Mouse (Mus musculus) lung, embryonic 14.5 days (tissue): ENCODE measurements around the gene Avp. TPM values are rescaled to one million over a fixed set of nuclear protein-coding genes. Genes with fewer than 3 reads are reported as not detected.
A peak's percentile ranks its signal among the peaks of the same experiment; 100 is the strongest.

Experiments
- ATAC-seq: fragments of 200-750 bp; cut with Nextera tagmentation; 2 replicates; pipeline ENCODE4 v1.8.0; 2017; ENCODE audit warnings: mild to moderate bottlenecking, moderate TSS enrichment, moderate library complexity; ENCODE audit not compliant: insufficient read depth
- DNase-seq: peaks from one replicate; pipeline ENCODE4 v3.0.0-alpha.2; 2015
- H3K27ac ChIP-seq: fragments of 300-500 bp; sonication (generic); 2 replicates; pipeline ENCODE4 v1.5.1; 2014; ENCODE audit warnings: low read depth, mild to moderate bottlenecking, moderate library complexity
- H3K27me3 ChIP-seq: fragments of 300-500 bp; sonication (generic); 2 replicates; pipeline ENCODE4 v1.6.1; 2014; ENCODE audit warnings: low read length, control low read depth; ENCODE audit not compliant: insufficient read depth
- H3K36me3 ChIP-seq: fragments of 300-500 bp; sonication (generic); 2 replicates; pipeline ENCODE4 v1.6.1; 2014; ENCODE audit warnings: control low read depth; ENCODE audit not compliant: insufficient read depth
- H3K4me1 ChIP-seq: fragments of 300-500 bp; sonication (generic); 2 replicates; pipeline ENCODE4 v1.6.1; 2014; ENCODE audit warnings: antibody characterized with exemption, control low read depth; ENCODE audit not compliant: insufficient read depth
- H3K4me2 ChIP-seq: fragments of 300-500 bp; sonication (generic); 2 replicates; pipeline ENCODE4 v1.6.1; 2014; ENCODE audit warnings: mild to moderate bottlenecking
- H3K4me3 ChIP-seq: fragments of 300-500 bp; sonication (generic); 2 replicates; pipeline ENCODE4 v1.5.1; 2014; ENCODE audit warnings: low read depth, low read length
- H3K9ac ChIP-seq: fragments of 300-500 bp; sonication (generic); 2 replicates; pipeline ENCODE4 v1.6.1; 2014
- H3K9me3 ChIP-seq: fragments of 300-500 bp; sonication (generic); 2 replicates; pipeline ENCODE4 v1.6.1; 2016; ENCODE audit warnings: low read depth, low read length, control low read depth
- CTCF ChIP-seq: IDR thresholded peaks from 2 replicates; pipeline ENCODE4 v1.5.1; 2016; ENCODE audit warnings: antibody characterized with exemption, low read depth
- WGBS: fragments of 180-500 bp; shearing (Covaris S2); extraction: QIAGEN DNeasy Blood & Tissue Kit; methylation state at CpG from one replicate; pipeline ENCODE4 v1.1.7; 2014; 5-methylcytosine and 5-hydroxymethylcytosine counted together
- polyA plus RNA-seq: library from polyadenylated mRNA; unstranded; fragments of >200 nt; fragmentation: Nextera tagmentation; extraction: Ambion mirVana; gene quantifications from 2 replicates; pipeline ENCODE4 v1.2.1, GENCODE M21; 2014

Gene Avp
- polyA plus RNA-seq, 1 experiment from 2014 or later = not detected

DNA sequence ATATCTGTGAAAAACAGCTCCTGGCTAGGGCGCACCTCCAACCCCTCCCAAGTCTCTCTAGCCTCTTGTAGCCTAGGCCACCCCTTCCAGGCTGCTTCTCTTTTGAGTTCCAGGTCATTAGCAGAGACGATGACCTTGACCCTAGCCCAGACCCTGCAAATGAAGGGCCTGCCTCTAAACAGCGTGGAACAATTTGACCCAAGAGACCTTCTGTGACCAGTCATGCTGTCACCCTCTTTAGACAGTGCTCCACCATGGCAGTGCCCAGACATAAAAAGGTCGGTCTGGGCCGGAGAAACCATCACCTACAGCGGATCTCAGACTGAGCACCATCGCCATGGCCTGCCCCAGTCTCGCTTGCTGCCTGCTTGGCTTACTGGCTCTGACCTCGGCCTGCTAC lies 6.5 kb downstream of the Avp start, which contains the start of gene Oxt:
Gene Oxt, plus strand, starts transcription at position 301 of the 400 bp plus-strand sequence.
- H3K9ac ChIP-seq = no peak within 1 kb of the TSS
- H3K4me2 ChIP-seq = peak within 1 kb of the TSS; percentile 55
- H3K36me3 ChIP-seq = no peaks in the 10 kb centered on the region
- H3K4me3 ChIP-seq = peak within 1 kb of the TSS; percentile 25
- peaks cover 61% of the 10 kb centered on the region for H3K27me3 ChIP-seq
- no peak for ATAC-seq
- DNase-seq = no peak
- no peaks in the 10 kb centered on the region for H3K4me1 ChIP-seq
- WGBS = 52% methylated on average over 9 of the region's 9 CpGs
- TF ChIP-seq CTCF = no peak
- H3K27ac ChIP-seq = no peak within 1 kb of the TSS
- H3K9me3 ChIP-seq = no peaks in the 10 kb centered on the region

DNA sequence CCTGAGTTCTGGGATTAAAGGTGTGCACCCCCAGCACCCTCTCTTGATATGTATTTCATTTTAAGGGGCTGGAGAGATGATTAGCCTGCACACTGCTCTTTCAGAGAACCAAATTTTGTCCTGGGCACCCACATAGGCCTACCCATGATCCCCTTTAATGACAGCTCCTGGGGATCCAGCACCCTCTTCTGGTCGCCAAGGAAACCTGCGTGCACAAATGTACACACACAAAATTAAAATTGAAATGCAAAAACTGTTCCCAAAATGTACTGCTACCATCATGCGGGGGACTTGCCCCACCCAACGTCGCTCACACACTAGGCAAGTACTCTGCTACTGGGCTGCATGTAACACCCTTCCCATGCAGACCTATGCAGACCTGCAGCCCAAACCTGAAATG lies 7.4 kb downstream of the Avp start:
- H3K27ac ChIP-seq = no peak overlapping the region
- WGBS = 81% methylated on average over 5 of the region's 5 CpGs
- H3K9ac ChIP-seq = no peak overlapping the region
- ATAC-seq (no peak), DNase-seq (no peak)
- no peaks in the 10 kb centered on the region for H3K9me3 ChIP-seq
- H3K4me3 ChIP-seq = no peak overlapping the region
- H3K36me3 ChIP-seq = no peaks in the 10 kb centered on the region
- peak; percentile 16; the same call in 1 of the 2 replicates for TF ChIP-seq CTCF
- H3K27me3 ChIP-seq = peaks cover 52% of the 10 kb centered on the region
- no peak overlapping the region for H3K4me2 ChIP-seq
- H3K4me1 ChIP-seq = no peaks in the 10 kb centered on the region

DNA sequence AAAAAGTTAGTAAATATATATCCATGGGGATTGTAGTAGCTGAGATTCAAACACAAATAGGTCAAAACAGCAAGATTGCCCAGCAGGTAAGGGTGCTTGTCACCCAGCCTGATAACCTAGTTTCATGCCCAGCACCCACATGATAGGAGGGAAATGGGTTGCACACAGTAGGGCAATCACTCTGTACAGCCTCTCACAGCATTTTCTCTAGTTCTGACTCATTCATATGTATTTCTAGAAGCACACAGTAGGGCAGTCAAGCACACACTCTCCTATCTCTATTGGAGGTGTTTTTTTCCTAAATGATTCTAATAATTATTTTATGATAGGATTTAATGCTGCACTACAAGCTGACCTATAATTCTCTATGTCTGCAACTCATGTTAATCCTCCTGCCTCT lies 12.4 kb downstream of the Avp start:
- DNase-seq (no peak), ATAC-seq (no peak)
- Histone ChIP-seq H3K4me2 (no peak overlapping the region), H3K9me3 (no peaks in the 10 kb centered on the region), H3K27me3 (peaks cover 2% of the 10 kb centered on the region; the same call in 1 of the 2 replicates), H3K36me3 (peaks cover 18% of the 10 kb centered on the region), H3K9ac (no peak overlapping the region), H3K4me3 (no peak overlapping the region), H3K27ac (no peak overlapping the region), H3K4me1 (no peaks in the 10 kb centered on the region)
- TF ChIP-seq CTCF = no peak

DNA sequence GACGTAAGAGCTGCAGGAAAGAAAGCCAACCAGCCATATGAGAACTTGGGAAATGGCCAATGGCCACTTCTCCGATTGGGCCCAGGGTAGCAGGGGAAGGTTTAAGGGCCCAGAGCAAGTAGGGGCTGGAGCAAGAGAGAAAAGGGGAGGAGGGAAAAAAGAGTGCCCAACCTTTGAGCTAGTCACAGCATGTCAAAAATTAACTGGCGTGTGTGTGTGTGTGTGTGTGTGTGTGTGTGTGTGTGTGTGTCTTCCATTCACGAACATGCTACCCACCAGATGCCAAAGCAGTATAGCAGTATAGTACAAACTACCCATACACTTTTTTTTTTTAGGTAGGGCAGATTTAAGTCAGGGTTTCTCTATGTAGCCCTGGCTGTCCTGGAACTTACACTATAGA lies 13.4 kb downstream of the Avp start:
- no peak for ATAC-seq
- no peak overlapping the region for H3K4me3 ChIP-seq
- no peak overlapping the region for H3K9ac ChIP-seq
- H3K36me3 ChIP-seq = peaks cover 21% of the 10 kb centered on the region
- 81% methylated on average over 4 of the region's 4 CpGs for WGBS
- no peak overlapping the region for H3K27ac ChIP-seq
- no peak for DNase-seq
- H3K4me2 ChIP-seq = no peak overlapping the region
- H3K9me3 ChIP-seq = no peaks in the 10 kb centered on the region
- H3K27me3 ChIP-seq = no peaks in the 10 kb centered on the region
- TF ChIP-seq CTCF = no peak
- H3K4me1 ChIP-seq = peaks cover 3% of the 10 kb centered on the region; the same call in 1 of the 2 replicates

DNA sequence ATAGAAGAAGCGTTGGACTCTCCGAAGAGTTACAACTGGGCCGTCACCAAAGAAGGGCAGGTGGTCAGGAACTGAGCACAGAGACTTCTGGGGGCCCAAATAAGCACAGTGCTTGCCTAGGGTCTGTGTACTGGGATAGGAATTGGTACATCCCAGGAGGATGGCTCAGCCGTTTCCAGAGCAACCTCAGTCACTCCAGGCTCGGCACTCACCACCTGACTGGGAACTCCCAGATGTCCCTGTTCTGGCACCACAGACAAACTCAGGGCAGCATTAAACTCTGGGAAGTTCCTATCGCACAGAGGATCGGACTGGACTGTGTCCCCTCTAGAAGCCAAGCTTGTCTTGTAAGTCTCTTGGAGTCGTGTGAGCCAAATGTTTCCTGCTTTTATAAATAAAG lies 17.4 kb downstream of the Avp start:
- TF ChIP-seq CTCF = no peak
- DNase-seq = no peak
- WGBS = 85% methylated on average over 8 of the region's 8 CpGs
- H3K9me3 ChIP-seq = no peaks in the 10 kb centered on the region
- H3K4me1 ChIP-seq = peaks cover 3% of the 10 kb centered on the region; the same call in 1 of the 2 replicates
- H3K36me3 ChIP-seq = peaks cover 21% of the 10 kb centered on the region
- ATAC-seq = no peak
- peak overlapping the region; percentile 83 for H3K4me2 ChIP-seq
- H3K27ac ChIP-seq = no peak overlapping the region
- 0 out of 2 replicates have a peak overlapping the region, but pooled peaks have one; percentile 82 for H3K9ac ChIP-seq
- H3K4me3 ChIP-seq = peak overlapping the region; percentile 90; the same call in 1 of the 2 replicates
- no peaks in the 10 kb centered on the region for H3K27me3 ChIP-seq

DNA sequence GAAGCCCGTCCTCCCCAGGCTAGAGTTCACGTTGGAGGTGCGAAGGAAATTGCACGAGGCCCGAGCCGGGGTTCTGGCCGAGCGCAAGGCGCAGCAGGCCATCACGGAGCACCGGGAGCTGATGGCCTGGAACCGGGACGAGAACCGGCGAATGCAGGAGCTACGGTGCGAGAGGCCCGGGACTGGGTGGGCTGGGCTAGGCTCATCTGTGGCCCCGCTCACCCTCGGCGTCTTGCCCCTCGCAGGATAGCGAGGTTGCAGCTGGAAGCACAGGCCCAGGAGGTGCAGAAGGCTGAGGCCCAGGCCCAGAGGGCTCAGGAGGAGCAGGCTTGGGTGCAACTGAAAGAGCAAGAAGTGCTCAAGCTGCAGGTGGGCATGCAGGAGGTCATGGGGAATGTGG lies 18.3 kb downstream of the Avp start:
- Histone ChIP-seq H3K9me3 (no peaks in the 10 kb centered on the region), H3K27me3 (no peaks in the 10 kb centered on the region), H3K4me2 (peak overlapping the region; percentile 83), H3K36me3 (peaks cover 21% of the 10 kb centered on the region), H3K27ac (no peak overlapping the region), H3K4me1 (peaks cover 3% of the 10 kb centered on the region; the same call in 1 of the 2 replicates), H3K4me3 (peak overlapping the region; percentile 90), H3K9ac (peak overlapping the region; percentile 82)
- no peak for TF ChIP-seq CTCF
- WGBS = under 1% methylated on average over 23 of the region's 23 CpGs
- DNase-seq = peak; percentile 12
- peak; percentile 23 for ATAC-seq

DNA sequence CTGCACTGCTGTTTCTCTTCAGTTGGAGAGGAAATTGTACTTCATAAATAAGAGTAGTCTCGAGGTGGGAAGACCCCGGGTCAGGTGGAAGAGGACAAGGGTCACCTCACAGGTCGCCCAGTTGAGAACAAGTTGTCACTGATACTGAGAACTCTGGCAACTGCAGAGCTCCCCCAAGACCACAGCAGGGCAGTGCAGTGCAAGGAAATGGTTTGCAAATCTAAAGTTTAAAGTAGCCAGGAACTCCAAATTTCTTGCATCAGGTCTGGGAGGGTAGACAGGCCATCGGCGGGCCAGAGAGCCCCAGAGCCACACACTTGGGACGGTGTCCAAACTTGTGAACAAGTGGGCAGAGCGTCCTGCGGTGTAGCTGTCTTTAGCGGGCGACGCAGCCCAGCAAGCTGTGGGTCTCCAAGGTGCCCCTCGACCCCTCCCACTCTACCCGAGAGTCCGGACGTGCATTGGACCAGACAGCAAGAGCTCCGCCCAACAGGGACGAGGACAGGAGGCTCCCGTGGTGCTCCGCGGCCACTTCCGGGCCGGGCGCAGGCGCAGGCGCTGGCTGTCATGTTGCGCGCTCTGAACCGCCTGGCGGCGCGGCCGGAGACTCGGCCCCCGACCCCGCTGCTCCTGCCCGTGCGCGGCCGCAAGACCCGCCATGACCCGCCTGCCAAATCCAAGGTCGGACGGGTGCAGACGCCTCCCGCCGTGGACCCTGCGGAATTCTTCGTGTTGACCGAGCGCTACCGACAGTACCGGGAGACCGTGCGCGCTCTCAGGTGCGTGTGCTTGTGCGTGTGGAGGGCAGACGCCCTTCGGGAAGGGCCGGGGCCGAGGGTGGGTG lies 18.9 kb downstream of the Avp start, which contains the start of gene Mrps26:
Gene Mrps26, plus strand, starts transcription at position 531 of the 844 bp plus-strand sequence.
- peak within 1 kb of the TSS; percentile 83 for H3K4me2 ChIP-seq
- no peak within 1 kb of the TSS for H3K27ac ChIP-seq
- H3K4me1 ChIP-seq = peaks cover 3% of the 10 kb centered on the region; the same call in 1 of the 2 replicates
- no peaks in the 10 kb centered on the region for H3K27me3 ChIP-seq
- TF ChIP-seq CTCF = peak; percentile 61
- H3K4me3 ChIP-seq = peak within 1 kb of the TSS; percentile 90
- peak within 1 kb of the TSS; percentile 82 for H3K9ac ChIP-seq
- peak; percentile 96 for DNase-seq
- H3K9me3 ChIP-seq = no peaks in the 10 kb centered on the region
- under 1% methylated on average over 61 of the region's 61 CpGs for WGBS
- ATAC-seq = peak; percentile 99
- H3K36me3 ChIP-seq = peaks cover 21% of the 10 kb centered on the region
